Mouse (Mus musculus) myocyte (in vitro differentiated cells): ENCODE data around the gene Arpc1a. TPM values are rescaled to one million over a fixed set of nuclear protein-coding genes. Genes with fewer than 3 reads are reported as not detected.
A peak's percentile ranks its signal among the peaks of the same experiment; 100 is the strongest.
"Not testable (repeated sequence)": the region's sequence is repeated elsewhere in the genome, so short reads cannot be mapped to it uniquely, and the experiment has no call there.

ENCODE experiments used
- H3K27me3 ChIP-seq: one replicate; pipeline ENCODE4 v1.6.1; 2011; ENCODE audit not compliant: control insufficient read depth, insufficient read depth, insufficient read length
- H3K36me3 ChIP-seq: one replicate; pipeline ENCODE4 v1.6.1; 2011; ENCODE audit not compliant: control insufficient read depth, insufficient read depth
- H3K4me2 ChIP-seq: one replicate; pipeline ENCODE4 v1.6.1; 2011; ENCODE audit warnings: low read depth, control low read depth
- H3K4me3 ChIP-seq: one replicate; pipeline ENCODE4 v1.5.1; 2011; ENCODE audit warnings: mild to moderate bottlenecking, control low read depth, moderate library complexity
- H3K79me2 ChIP-seq: one replicate; pipeline ENCODE4 v1.6.1; 2011; ENCODE audit not compliant: control insufficient read depth, insufficient read depth
- H3ac ChIP-seq: one replicate; pipeline ENCODE4 v1.6.1; 2011; ENCODE audit not compliant: control insufficient read depth, insufficient read length
- CEBPB ChIP-seq: IDR thresholded peaks from 2 replicates; pipeline ENCODE4 v1.6.1; 2011; ENCODE audit warnings: mild to moderate bottlenecking, moderate library complexity; ENCODE audit not compliant: poor library complexity, insufficient read depth, severe bottlenecking
- E2F4 ChIP-seq: IDR thresholded peaks from one replicate; pipeline ENCODE4 v1.6.1; 2011; ENCODE audit warnings: mild to moderate bottlenecking, control low read depth, moderate library complexity; ENCODE audit not compliant: insufficient read depth
- MAX ChIP-seq: IDR thresholded peaks from one replicate; pipeline ENCODE4 v1.6.1; 2011; ENCODE audit warnings: low read depth, mild to moderate bottlenecking, control low read depth
- MYOD1 ChIP-seq, 3 experiments: IDR thresholded peaks; one replicate each; pipeline ENCODE4 v1.6.1; 2011; ENCODE audit warnings: control low read depth in 2 of 3, low read depth in 2 of 3, mild to moderate bottlenecking in 2 of 3, moderate library complexity in 1 of 3; ENCODE audit not compliant: insufficient read length in 2 of 3, control insufficient read depth in 1 of 3
- POLR2A ChIP-seq: IDR thresholded peaks from one replicate; pipeline ENCODE4 v1.6.1; 2011; ENCODE audit warnings: low read depth, mild to moderate bottlenecking, control low read depth, moderate library complexity; ENCODE audit not compliant: insufficient read length
- POLR2AphosphoS2 ChIP-seq: IDR thresholded peaks from one replicate; pipeline ENCODE4 v1.6.1; 2011; ENCODE audit warnings: low read depth, control low read depth; ENCODE audit not compliant: insufficient read length
- REST ChIP-seq: IDR thresholded peaks from one replicate; pipeline ENCODE4 v1.6.1; 2011; ENCODE audit warnings: mild to moderate bottlenecking, control low read depth, moderate library complexity; ENCODE audit not compliant: insufficient read depth, insufficient read length
- SRF ChIP-seq: IDR thresholded peaks from one replicate; pipeline ENCODE4 v1.6.1; 2011; ENCODE audit warnings: low read depth; ENCODE audit not compliant: control insufficient read depth, insufficient read length
- TCF3 ChIP-seq: IDR thresholded peaks from one replicate; pipeline ENCODE4 v1.6.1; 2011; ENCODE audit warnings: low read depth, control low read depth; ENCODE audit not compliant: insufficient read length
- USF1 ChIP-seq: IDR thresholded peaks from one replicate; pipeline ENCODE4 v1.6.1; 2011; ENCODE audit warnings: low read depth, mild to moderate bottlenecking, control low read depth, moderate library complexity
- polyA plus RNA-seq: library from polyadenylated mRNA; unstranded; fragments of >200 nt; fragmentation: generic; extraction: Trizol; gene quantifications from one replicate; pipeline ENCODE4 v1.2.1, GENCODE M21; 2012; ENCODE audit warnings: missing spikeins

The Arpc1a gene
- polyA plus RNA-seq, 1 experiment, result 67.2 TPM

DNA sequence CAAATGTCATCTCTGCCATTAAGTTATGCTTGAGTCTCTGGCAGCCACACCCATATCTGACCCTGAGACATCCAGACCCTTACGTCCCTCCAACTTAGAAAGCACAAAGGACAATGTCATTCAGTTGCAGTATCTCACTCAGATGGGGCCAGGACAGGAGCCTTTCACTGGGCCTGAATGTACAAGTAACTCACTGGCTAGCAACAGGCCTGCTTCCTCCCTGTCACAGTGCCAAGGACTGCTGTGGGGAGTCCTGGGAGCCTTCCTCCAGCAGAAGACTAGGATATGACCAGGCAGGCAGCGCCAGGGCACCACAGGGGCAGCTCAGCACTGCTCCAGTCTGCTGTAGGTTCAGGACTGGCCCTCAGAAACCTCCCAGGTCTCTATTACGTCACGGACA is 45.5 kb downstream of the Arpc1a start:
- Histone ChIP-seq H3K27me3 (no peaks in the 10 kb centered on the region), H3K4me2 (no peak overlapping the region), H3K4me3 (no peak overlapping the region), H3K79me2 (peaks cover 4% of the 10 kb centered on the region), H3ac (no peak overlapping the region), H3K36me3 (peaks cover 54% of the 10 kb centered on the region)
- TF ChIP-seq SRF (no peak), POLR2AphosphoS2 (peak; percentile 72)

DNA sequence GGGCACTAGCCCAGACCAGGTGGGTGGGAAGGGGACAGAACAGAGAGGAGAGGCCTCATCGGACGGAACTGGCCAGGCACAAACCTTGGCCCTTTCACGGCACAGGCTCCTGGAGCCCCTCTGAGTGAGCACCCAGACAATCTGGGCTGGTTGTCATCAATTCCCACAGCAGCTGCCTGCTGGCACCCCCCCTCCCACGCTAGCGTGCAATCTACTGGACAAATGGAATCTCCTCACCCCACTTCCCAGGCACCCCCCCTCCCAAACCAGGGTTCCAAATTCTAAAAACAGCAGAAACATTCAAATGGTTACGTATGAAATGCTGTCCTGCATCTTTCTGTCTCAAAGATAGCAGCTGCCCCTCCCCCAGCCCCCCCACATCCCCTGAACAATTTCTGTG is 46.1 kb downstream of the Arpc1a start:
- H3K36me3 ChIP-seq, result peaks cover 56% of the 10 kb centered on the region
- H3K79me2 ChIP-seq, H3K4me2 ChIP-seq, H3K4me3 ChIP-seq, H3ac ChIP-seq, H3K27me3 ChIP-seq: not testable (repeated sequence)

DNA sequence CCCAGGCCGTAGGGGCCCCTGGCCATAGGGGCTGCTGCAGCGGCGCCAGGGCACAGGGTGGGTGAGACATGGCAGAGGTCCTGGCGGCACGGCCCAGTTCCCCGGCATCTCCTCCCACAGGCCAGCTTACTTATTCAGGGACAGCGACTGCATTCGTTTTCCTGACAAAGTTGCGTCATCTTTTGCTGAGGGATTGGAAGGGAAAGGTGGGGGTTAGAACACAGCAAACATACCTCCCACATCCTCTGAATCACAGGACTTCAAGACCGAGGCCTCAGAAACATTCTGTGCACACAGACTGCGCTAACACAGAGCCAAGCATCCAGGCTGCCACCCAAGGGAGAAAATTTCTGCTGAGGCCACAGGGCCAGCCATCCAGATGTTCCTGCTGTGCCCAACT is 46.6 kb downstream of the Arpc1a start:
- TF ChIP-seq USF1, result no peak
- peak; percentile 74 for TF ChIP-seq POLR2AphosphoS2
- TF ChIP-seq CEBPB, result peak; percentile 49; the same call in 1 of the 2 replicates
- Histone ChIP-seq H3K36me3 (peaks cover 56% of the 10 kb centered on the region), H3K4me2 (no peak overlapping the region), H3K27me3 (no peaks in the 10 kb centered on the region), H3K79me2 (peaks cover 8% of the 10 kb centered on the region), H3K4me3 (no peak overlapping the region), H3ac (no peak overlapping the region)

DNA sequence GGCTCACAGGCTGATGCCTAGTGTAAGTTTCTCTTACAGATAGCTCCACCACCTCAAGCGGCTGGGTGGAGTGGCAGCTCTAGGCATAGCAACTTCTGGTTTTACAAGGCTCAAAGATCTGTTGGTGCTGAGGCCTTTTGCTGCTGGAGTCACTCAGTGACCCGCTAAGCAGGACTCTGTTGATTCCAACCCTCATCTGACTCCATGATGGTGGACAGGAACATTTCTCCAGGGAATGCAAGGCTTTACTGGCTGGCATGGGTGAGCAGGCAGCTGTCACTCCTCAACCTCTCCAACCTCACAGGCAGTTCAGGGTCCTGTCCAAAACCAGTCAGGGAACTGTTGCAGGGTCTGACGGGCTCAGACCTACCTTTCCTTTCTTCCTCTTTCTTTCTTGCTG is 47.4 kb downstream of the Arpc1a start:
- peaks cover 51% of the 10 kb centered on the region for H3K36me3 ChIP-seq
- H3K4me2 ChIP-seq, result no peak overlapping the region
- TF ChIP-seq REST (no peak), POLR2AphosphoS2 (peak; percentile 56)
- no peak overlapping the region for H3ac ChIP-seq
- no peak overlapping the region for H3K4me3 ChIP-seq
- H3K27me3 ChIP-seq, result no peaks in the 10 kb centered on the region
- H3K79me2 ChIP-seq, result peaks cover 10% of the 10 kb centered on the region

- Histone ChIP-seq H3K79me2 (peaks cover 33% of the 10 kb centered on the region), H3K36me3 (peaks cover 38% of the 10 kb centered on the region)
- not testable (repeated sequence) for H3K4me3 ChIP-seq, H3K4me2 ChIP-seq, H3ac ChIP-seq, H3K27me3 ChIP-seq
Observed at GRCm38 (mm10) chr5:145133275-145133674, 49.6 kb downstream of the Arpc1a start.

DNA sequence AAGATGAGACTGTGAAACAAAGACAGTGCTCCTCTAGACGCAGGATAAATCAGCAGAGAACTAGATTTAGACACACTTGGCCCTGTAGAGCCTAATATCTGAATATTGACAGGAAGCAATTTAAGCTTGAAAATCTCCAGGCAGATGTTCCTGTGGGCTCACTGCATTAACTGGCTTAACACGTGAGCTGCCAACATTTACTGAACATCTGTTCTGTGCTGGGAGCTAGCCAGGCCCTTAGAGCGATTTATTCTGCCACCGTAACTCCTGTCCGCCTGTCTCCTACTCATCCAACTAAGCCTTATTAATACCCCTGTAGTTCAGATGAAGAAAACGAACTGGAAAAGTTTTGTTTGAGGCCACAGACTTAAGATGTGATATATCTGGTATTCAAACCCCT is 55.2 kb downstream of the Arpc1a start:
- H3K4me2 ChIP-seq, result peak overlapping the region; percentile 85
- TF ChIP-seq MYOD1 (IDR thresholded peaks at IDR 0.05; ENCODE audit: control insufficient read depth in 1 of 3, insufficient read length in 2 of 3, low read depth in 2 of 3) (peak in 1 of 3 experiments; percentile 9), TCF3 (no peak), CEBPB (no peak), REST (no peak), POLR2A (no peak)
- peak overlapping the region; percentile 68 for H3ac ChIP-seq
- no peaks in the 10 kb centered on the region for H3K27me3 ChIP-seq
- H3K79me2 ChIP-seq, result peaks cover 67% of the 10 kb centered on the region
- H3K4me3 ChIP-seq, result peak overlapping the region; percentile 94
- peaks cover 31% of the 10 kb centered on the region for H3K36me3 ChIP-seq

- peak within 1 kb of the TSS; percentile 85 for H3K4me2 ChIP-seq
- peak within 1 kb of the TSS; percentile 68 for H3ac ChIP-seq
- no peaks in the 10 kb centered on the region for H3K27me3 ChIP-seq
- TF ChIP-seq SRF (no peak), CEBPB (peak; percentile 94), MAX (peak; percentile 99), POLR2A (peak; percentile 64), POLR2AphosphoS2 (peak; percentile 83), USF1 (no peak), E2F4 (no peak)
- H3K4me3 ChIP-seq, result peak within 1 kb of the TSS; percentile 94
- peaks cover 68% of the 10 kb centered on the region for H3K79me2 ChIP-seq
- H3K36me3 ChIP-seq, result peaks cover 33% of the 10 kb centered on the region
Observed at GRCm38 (mm10) chr5:145139571-145140519, 56.2 kb downstream of the Arpc1a start, which contains the start of the genes Pdap1 and Bud31. Gene Pdap1, minus strand, starts transcription at chr5:145140238. Gene Bud31, plus strand, starts transcription at chr5:145140362.
